Mouse (Mus musculus): ENCODE data around the gene Arhgap17.

The Arhgap17 gene

DNA sequence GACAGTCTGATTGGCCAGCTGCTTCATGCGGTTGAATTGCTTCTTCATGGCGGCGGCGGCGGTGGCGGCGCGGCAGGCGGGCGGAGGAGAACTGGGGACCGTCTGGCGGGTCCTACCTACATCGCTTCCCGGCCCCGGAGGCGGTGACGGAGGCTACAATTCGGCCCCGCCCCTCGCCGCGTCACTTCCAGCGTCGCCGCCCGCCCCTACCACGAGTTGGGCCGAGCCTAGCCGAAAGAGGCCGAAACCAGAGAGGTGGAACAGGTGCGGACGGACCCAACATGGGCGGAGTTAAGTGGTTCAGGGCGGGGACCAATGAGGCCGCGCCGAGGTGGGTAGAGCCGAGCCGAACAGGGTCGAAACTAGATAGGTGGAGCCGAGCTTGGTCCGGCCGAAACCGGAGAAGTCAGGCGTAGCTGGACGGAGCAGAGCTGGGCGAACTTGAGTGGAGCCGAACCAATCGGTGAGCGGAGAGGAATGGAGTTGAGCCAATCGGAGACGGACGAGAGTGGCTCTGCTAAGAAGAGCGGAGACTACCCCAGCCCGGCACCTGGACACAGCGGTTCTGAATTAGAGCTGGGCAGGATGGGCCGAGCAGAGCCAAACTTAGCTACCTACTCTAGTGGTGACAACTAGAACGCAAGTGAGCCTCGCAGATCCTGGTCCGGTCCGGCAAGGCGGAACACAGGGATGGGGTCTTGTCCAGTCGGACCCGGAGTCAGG lies at the start of gene Arhgap17, which contains the start of gene Lcmt1:
TSS of gene Arhgap17 (minus strand) at position 157 of the 723 bp plus-strand sequence.
TSS of gene Lcmt1 (plus strand) at position 26 of the 723 bp plus-strand sequence.
- DNase-seq = peak; percentile 97

- no peak for DNase-seq
These were observed 47.9 kb upstream of the Arhgap17 start for GRCm38 (mm10) chr7:123417661-123418060.

- no peak for DNase-seq
These were observed 47.1 kb upstream of the Arhgap17 start for GRCm38 (mm10) chr7:123416803-123417202.

- DNase-seq = no peak
These were observed 42.4 kb upstream of the Arhgap17 start for GRCm38 (mm10) chr7:123412143-123412542.

DNA sequence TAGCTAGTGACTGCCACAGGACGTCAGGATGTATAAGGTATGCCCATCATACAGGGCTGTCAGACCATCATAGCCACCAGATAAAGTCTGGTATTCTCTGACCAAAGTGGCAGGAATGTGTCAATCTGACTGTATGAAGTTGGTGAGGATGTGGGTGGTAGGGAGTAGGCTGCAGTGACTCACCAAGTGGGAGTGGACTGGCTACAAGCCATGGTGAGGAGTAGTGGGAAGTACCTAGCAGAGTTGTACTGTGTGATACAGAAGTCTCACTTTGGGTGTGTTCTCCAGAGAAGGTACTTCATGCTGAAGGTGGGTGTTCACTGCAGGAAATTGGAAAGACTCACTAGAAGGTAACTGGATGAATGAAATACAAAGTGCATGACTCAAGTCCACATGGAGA lies 41.4 kb upstream of the Arhgap17 start:
- no peak for DNase-seq

- DNase-seq = no peak
These were observed 40.8 kb upstream of the Arhgap17 start for GRCm38 (mm10) chr7:123410502-123410901.

GRCm38 (mm10) chr7:123406988-123407387 lies 37.3 kb upstream of the Arhgap17 start:
- DNase-seq = no peak

GRCm38 (mm10) chr7:123405619-123406018 lies 35.9 kb upstream of the Arhgap17 start:
- no peak for DNase-seq

- no peak for DNase-seq
These were observed 34.5 kb upstream of the Arhgap17 start for GRCm38 (mm10) chr7:123404198-123404597.

GRCm38 (mm10) chr7:123401121-123401520 lies 31.4 kb upstream of the Arhgap17 start:
- no peak for DNase-seq

DNA sequence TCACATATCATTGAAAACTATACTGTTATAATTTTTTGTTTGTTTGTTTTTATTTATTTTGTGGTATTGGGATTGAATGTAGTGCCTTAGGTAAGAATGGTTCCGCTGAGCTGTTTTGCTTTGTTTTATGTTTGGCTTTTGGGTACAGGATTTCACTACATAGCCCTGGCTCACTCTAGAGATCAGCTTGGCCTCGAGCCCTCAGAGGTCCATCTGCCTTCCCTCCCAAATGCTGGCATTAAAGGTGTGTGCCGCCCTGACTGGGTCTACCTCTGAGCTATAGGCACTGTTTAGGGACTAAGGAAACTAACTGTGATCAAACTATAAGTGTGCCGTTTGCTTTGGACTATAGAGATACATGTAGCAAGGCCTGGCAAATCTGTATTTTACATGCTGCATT lies 29.6 kb upstream of the Arhgap17 start:
- no peak for DNase-seq

DNA sequence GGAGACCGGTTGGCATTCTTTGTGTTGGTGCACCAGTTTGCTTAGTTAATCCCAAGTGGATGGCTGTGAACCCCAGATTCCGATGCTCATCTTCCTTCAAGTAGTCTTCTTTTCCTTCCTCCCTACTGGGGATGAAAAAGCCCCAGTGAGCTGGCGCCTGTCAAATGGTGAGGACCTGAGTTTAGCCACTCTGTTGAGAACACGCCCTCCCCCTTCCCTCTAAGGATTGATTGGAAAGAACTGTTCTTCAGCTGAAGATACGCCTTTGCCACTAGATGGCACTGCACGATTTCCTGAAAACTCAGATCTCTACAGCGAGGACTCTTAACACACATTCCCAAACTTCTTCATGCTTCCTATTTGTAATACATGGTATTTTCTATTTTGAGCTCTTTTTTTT lies 29.1 kb upstream of the Arhgap17 start:
- DNase-seq = no peak

DNA sequence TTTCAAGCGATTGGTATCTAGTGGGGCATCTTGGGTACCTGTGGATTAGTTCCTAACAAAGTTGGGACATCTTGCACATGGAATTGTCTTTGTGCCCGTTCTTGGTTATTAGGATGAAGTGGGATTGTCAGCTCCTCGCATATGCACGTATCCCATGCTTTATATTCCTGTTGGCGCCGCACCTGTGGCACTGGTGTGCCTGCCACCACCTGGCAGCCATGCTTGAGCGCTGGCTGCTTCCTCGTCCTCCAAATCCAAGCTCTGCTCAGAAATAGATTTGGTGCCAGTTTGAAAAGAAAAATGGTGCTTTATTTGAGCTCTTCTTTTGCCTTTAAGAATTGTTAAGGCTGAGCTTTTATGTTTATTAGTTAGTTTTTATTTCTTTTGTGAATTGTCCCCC lies 28.2 kb upstream of the Arhgap17 start:
- no peak for DNase-seq

DNA sequence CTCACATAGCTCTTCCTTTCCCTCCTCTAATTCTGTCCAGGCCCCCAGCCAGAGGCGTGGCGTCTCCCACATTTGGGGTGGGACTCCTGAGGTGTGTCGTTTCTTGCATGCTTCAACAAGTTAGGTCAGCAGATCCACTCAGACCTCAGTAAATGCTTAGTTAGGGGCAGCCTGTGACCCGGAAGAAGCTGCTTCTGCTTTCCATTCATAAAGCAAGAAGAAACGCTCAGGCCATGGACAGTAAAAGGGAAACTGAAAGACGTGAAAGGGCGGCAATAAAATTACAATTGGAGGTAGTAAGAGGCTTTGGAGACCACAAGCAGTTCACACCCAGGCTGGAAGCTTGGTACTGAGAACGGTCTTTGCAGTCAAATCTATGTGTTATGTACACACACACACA lies 27.7 kb upstream of the Arhgap17 start:
- DNase-seq = no peak

DNA sequence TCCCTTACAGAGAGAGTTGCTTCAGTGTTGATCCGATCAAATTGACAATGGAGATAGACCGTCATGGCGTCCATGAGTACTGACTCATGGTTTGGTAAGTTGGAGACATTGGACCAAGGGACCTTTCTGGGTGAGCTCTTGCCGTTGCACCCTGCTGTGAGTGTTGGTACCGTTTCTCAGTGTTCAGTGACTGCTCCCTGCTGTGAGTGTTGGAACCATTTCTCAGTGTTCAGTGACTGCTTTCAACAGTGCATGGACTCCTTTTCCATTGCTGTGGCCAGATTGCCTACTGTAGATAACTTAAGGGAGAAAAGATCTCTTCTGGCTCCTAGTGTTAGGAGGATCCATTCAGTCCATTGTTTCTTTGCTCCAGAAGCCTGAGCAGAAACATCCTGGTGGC lies 27.2 kb upstream of the Arhgap17 start:
- no peak for DNase-seq

- DNase-seq = no peak
These were observed 24.6 kb upstream of the Arhgap17 start for GRCm38 (mm10) chr7:123394271-123394670.

- DNase-seq = no peak
These were observed 20.1 kb upstream of the Arhgap17 start for GRCm38 (mm10) chr7:123389686-123390280.

DNA sequence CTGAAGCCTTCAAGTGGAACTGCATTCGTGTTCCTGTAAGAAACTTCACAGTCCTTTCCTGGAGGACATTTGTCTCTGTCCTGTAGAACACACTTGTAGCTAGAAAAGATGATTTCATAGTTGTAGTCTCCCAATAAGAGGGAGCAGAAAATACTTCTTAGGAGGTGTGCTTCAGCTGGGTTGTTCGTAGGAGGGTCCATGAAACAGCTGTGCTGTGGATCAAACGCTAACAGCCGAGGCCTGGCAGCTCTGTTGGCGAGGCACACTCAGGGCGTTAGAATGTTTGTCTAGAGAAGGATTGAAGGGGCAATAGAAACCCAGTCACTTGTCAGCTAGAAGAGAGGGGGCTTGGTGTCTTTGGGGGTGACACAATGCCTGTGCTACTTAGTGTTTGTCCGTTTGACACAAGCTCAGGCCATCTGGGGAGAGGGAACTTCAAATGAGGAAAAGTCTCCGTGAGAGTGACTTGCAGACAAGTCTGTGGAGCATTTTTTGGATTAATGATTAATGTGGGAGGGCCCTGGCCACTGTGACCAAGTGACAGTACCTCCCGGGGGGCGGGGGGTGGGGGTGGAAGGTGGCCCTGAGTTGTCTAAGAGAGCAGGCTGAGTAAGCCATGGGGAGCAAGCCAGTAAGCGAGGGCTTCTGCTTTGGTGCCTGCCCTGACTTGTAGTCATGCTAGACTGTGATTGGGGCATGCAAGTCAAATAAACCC lies 16.1 kb upstream of the Arhgap17 start:
- no peak for DNase-seq

- peak; percentile 90 to 95 for DNase-seq
These were observed 8.0 kb upstream of the Arhgap17 start for GRCm38 (mm10) chr7:123377443-123378400.

DNA sequence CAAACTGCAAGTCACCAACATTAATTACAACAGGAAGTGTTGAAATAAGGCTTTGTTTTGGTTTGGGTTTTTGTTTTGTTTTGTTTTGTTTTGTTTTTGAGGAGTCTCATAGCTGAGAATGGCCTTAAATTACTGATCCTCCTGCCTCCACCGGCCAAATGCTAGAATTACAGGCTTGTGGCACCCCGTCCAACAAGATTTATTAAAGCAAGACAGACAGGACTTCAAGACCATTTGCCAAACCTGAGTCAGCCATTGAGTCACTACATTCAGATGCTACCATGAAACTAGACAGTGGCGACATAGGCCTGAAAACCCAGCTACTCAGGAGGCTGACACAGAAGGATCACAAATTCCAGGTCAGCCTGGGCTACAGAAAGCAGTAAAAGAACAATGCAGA lies 1.8 kb upstream of the Arhgap17 start:
- no peak for DNase-seq

GRCm38 (mm10) chr7:123370700-123371099 lies 985 bp upstream of the Arhgap17 start:
- no peak for DNase-seq

All from thymus, postnatal 36 days (tissue).